Mouse (Mus musculus): ENCODE data around the gene Cdh7. TPM values are rescaled to one million over a fixed set of nuclear protein-coding genes. Genes with fewer than 3 reads are reported as not detected.
A peak's percentile ranks its signal among the peaks of the same experiment; 100 is the strongest.
"Not testable (repeated sequence)": the region's sequence is repeated elsewhere in the genome, so short reads cannot be mapped to it uniquely, and the experiment has no call there.

Gene Cdh7
- total RNA-seq, 2 experiments from 2014 or later: 5.9 to 6.9 TPM

DNA sequence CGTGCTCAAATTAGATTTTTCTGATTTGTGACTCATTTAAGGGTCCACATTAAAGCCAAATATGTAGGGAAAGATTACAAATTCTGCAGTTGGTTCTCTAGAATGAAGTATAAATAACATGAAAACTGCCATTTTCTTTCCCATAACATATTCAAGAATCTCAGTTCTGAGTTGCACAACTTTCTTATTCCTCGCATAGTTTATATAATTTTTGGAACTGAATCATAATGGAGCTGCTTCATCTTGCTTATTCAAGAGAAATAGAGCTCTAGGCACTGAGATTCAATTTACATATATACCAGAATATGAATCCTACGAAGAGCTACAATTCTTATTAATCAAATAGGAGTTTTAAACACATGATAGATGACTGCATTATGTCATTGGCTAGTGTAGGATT lies 22.8 kb downstream of the Cdh7 start:
- DNase-seq (ENCODE audit: low spot score in 2 of 2): no peak
- no peak for TF ChIP-seq CTCF (conservative IDR thresholded peaks at IDR 0.05)
- H3K27ac ChIP-seq: no peak overlapping the region
- H3K4me3 ChIP-seq: no peak overlapping the region

GRCm38 (mm10) chr1:110012153-110012552 lies 29.9 kb downstream of the Cdh7 start:
- Histone ChIP-seq H3K4me3 (no peak overlapping the region), H3K27ac (no peak overlapping the region)
- TF ChIP-seq CTCF (conservative IDR thresholded peaks at IDR 0.05): no peak
- DNase-seq (ENCODE audit: low spot score in 2 of 2): no peak

- no peak for TF ChIP-seq CTCF (conservative IDR thresholded peaks at IDR 0.05)
- Histone ChIP-seq H3K27ac (no peak overlapping the region), H3K4me3 (no peak overlapping the region)
- DNase-seq (ENCODE audit: low spot score in 2 of 2): no peak
These were observed 74.1 kb downstream of the Cdh7 start for GRCm38 (mm10) chr1:110056317-110056716.

DNA sequence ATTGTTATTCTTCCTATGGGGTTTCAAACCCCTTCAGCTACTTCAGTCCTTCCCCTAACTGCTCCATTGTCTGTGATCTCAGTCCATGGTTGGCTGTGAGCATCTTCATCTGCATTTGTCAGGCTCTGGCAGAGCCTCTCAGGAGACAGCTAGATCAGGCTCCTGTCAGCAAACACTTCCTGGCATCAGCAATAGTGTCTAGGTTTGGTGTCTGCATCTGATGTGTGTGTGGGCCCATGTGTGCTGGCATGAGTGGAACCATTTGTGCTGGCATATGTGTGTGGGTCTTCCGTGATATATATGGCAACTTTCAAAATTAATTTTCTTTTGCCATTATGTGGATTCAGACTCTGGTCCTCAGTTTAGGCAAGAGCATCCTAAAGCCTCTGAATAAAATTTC lies 85.2 kb downstream of the Cdh7 start:
- DNase-seq (ENCODE audit: low spot score in 2 of 2): peak; percentile 23
- no peak overlapping the region for H3K27ac ChIP-seq
- TF ChIP-seq CTCF (conservative IDR thresholded peaks at IDR 0.05): no peak
- no peak overlapping the region for H3K4me3 ChIP-seq

DNA sequence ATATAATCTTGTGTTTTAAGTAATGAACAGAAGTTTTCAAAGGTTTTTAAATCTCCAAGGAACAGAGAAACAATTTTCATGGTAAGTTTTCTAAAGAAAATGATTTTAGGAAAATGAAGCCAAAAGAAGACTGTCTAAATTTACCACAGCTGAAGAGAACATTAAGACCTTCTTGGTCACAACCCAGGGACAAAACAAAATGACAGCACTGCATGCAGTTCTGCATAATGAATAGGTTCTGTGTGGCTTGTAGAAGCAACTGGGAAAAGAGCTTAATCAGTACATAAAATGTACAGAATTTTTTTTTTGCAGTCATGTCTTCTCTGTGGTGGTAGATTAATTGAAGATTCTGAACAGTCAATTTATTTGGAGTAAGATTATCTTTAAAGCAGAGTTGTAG lies 96.2 kb downstream of the Cdh7 start:
- Histone ChIP-seq H3K27ac (no peak overlapping the region), H3K4me3 (no peak overlapping the region)
- DNase-seq (ENCODE audit: low spot score in 2 of 2): no peak
- TF ChIP-seq CTCF (conservative IDR thresholded peaks at IDR 0.05): no peak

DNA sequence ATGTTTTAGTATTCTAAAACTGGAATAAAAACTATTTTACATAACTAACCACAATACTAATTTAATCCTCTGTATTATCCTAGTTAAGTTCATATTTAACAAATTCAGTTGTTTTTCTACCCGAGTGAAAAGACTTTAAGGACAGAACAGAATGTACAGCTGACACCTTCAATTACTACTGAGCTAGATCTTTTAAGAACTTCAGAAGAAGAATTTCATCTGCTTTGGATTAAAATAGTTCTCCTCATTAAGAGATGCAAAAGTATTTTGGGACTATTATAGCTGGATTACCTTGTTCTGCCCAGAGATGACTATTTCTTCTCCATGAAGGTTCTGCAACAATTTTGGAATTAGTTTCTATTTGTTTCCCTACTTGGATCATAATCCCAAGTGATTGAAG lies 135.8 kb downstream of the Cdh7 start:
- Histone ChIP-seq H3K27ac (no peak overlapping the region), H3K4me3 (no peak overlapping the region)
- no peak for TF ChIP-seq CTCF (conservative IDR thresholded peaks at IDR 0.05)
- no peak for DNase-seq (ENCODE audit: low spot score in 2 of 2)

DNA sequence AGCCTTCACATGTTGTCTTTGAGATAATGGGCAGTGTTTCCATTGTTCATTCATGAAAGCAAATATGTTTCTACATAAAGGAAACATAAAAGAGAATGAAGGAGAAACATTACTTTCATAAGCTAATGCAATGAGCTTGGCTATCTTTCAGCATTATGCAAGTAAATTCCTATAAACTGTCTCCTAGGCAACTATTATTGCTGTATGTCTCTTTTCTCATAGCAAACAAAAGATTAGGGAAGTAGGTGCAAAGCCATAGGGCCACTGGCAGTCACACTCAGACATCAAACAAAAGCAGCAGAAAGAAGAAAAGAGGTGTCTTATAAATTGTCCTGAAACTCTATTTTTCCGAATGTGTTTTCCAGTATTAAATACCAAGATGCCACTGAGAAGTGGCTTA lies 136.6 kb downstream of the Cdh7 start:
- no peak overlapping the region for H3K27ac ChIP-seq
- DNase-seq (ENCODE audit: low spot score in 2 of 2): no peak
- H3K4me3 ChIP-seq: no peak overlapping the region
- no peak for TF ChIP-seq CTCF (conservative IDR thresholded peaks at IDR 0.05)

- H3K4me3 ChIP-seq; DNase-seq (ENCODE audit: low spot score in 2 of 2); H3K27ac ChIP-seq: not testable (repeated sequence)
These were observed 189.2 kb downstream of the Cdh7 start for GRCm38 (mm10) chr1:110171459-110171858.

Data from layer of hippocampus, adult 2 months (tissue).